35 mouse cellular contexts compared by ENCODE assay signal in the genomic region with DNA sequence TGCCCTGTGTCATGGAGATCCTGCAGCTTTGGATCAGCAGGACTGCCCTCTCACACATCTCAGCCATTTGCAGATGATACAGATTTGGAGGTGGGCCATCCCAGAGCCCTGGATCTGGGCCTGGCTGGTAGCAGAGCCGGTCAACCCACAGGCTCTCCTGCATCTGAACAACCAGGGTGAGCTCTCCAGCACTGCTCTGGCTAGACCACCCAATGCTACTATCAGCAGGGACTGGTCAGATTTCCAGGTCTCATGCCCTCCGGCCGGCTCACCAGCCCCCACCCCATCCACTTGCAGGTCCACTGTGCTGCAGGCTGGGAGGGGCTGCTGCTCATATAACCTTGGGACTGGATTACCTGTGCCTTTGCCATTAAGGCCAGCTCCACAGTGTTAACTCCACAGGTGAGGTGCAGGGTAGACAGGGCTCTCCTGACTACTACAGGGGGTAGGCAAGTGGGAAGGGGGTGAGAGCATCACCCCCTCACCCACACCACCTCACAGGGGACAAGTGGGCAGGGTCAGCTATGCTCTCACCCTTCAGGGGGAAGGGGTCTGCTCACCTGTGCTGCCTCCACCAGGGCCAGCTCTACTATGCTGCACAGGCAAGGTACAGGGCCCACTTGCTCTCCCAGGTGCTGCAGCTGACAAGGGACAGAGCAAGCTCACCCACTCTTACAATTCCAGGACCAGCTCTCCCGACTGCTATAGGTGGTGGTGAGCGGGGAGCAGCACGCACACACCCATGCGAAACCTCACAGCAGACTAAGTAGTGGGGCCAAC.
DNase-seq lines count a peak whose midpoint lies in the region; ATAC-seq lines count a peak whose summit lies in the region.
"Had no signal": no experiment of that assay in that cellular context is flagged by ENCODE, and none has a peak within 500 bp of the region (broad histone marks: within the 10 kb centered on the region; RNA-seq: fewer than 3 reads in every experiment).

No protein-coding gene starts in this region.

- no peak overlapping the region for H3K4me2 ChIP-seq in hindbrain, embryonic 12.5 days (replicated peaks)
- H3K4me2 ChIP-seq in hindbrain, embryonic 14.5 days (replicated peaks) = no peak overlapping the region
- no peak overlapping the region for H3K4me2 ChIP-seq in limb, embryonic 11.5 days (ENCODE audit: low read depth, severe bottlenecking)
- no peak overlapping the region for H3K4me2 ChIP-seq in stomach, embryonic 15.5 days
- H3K4me2 ChIP-seq: embryonic facial prominence, embryonic 15.5 days; forebrain, embryonic 12.5 days; heart, embryonic 12.5 days; hindbrain, embryonic 15.5 days; neural tube, embryonic 15.5 days had no signal

- H3K9me3 ChIP-seq in hindbrain, embryonic 12.5 days (replicated peaks) = 0 out of 2 replicates have a peak, but pooled peaks cover 5% of the 10 kb centered on the region
- no peaks in the 10 kb centered on the region for H3K9me3 ChIP-seq in hindbrain, embryonic 14.5 days (ENCODE audit: control insufficient read depth, low read length)
- H3K9me3 ChIP-seq in limb, embryonic 11.5 days (ENCODE audit: control insufficient read depth, low read length) = no peaks in the 10 kb centered on the region
- H3K9me3 ChIP-seq in limb, embryonic 10.5 days (replicated peaks) = no peaks in the 10 kb centered on the region
- H3K9me3 ChIP-seq in stomach, embryonic 15.5 days = no peaks in the 10 kb centered on the region
- H3K9me3 ChIP-seq: embryonic facial prominence, embryonic 15.5 days; forebrain, embryonic 12.5 days; hindbrain, embryonic 15.5 days; neural tube, embryonic 15.5 days had no signal

- no peak overlapping the region for H3K9ac ChIP-seq in hindbrain, embryonic 12.5 days
- no peak overlapping the region for H3K9ac ChIP-seq in hindbrain, embryonic 14.5 days
- no peak overlapping the region for H3K9ac ChIP-seq in limb, embryonic 11.5 days (ENCODE audit: low read length)
- no peak overlapping the region for H3K9ac ChIP-seq in stomach, embryonic 15.5 days
- H3K9ac ChIP-seq: embryonic facial prominence, embryonic 15.5 days; forebrain, embryonic 12.5 days; heart, embryonic 12.5 days; hindbrain, embryonic 15.5 days; liver, embryonic 14.5 days; neural tube, embryonic 15.5 days had no signal

- 0 out of 2 replicates have a peak, but pooled peaks have one; percentile 40 for ATAC-seq in hindbrain, embryonic 12.5 days (ENCODE audit: low FRiP score)
- no peak for ATAC-seq in hindbrain, embryonic 14.5 days (ENCODE audit: low FRiP score)
- peak; percentile 57; the same call in 1 of the 2 replicates for ATAC-seq in limb, embryonic 11.5 days (ENCODE audit: insufficient number of reproducible peaks, low FRiP score, low TSS enrichment, low read depth)
- ATAC-seq in stomach, embryonic 15.5 days (ENCODE audit: insufficient read depth, low FRiP score, low read depth) = 0 out of 2 replicates have a peak, but pooled peaks have one; percentile 18
- ATAC-seq: activated CD4-positive, CD25-positive, alpha-beta regulatory T cell, adult 4 months had no signal

- peak; percentile 3 to 5 for DNase-seq in cerebellum, postnatal 10 days
- no peak for DNase-seq in cerebellum, postnatal 25 days
- DNase-seq in hindbrain, embryonic 14.5 days (ENCODE audit: low spot score) = no peak
- no peak for DNase-seq in limb, embryonic 11.5 days (ENCODE audit: low spot score)
- no peak for DNase-seq in limb, embryonic 10.5 days (ENCODE audit: low spot score)
- DNase-seq in urinary bladder, adult 2 months (ENCODE audit: low spot score) = no peak
- DNase-seq: adrenal gland, adult 2 months; cerebellum, adult 2 months; cerebellum, postnatal 36 days; gastrocnemius, postnatal 10 days; heart, adult 2 months; heart, postnatal 36 days; kidney, adult 18-20 months; kidney, postnatal 14 days; liver; lung, adult 2 months; lung, postnatal 10 days; midbrain, embryonic 14.5 days; retina, postnatal 1 day; right cerebral cortex, postnatal 14 days; thymus, adult 18-20 months; thymus, postnatal 25 days had no signal

- H3K36me3 ChIP-seq in hindbrain, embryonic 12.5 days = no peaks in the 10 kb centered on the region
- no peaks in the 10 kb centered on the region for H3K36me3 ChIP-seq in hindbrain, embryonic 14.5 days (replicated peaks; ENCODE audit: control insufficient read depth, insufficient read depth)
- no peaks in the 10 kb centered on the region for H3K36me3 ChIP-seq in limb, embryonic 11.5 days (ENCODE audit: control insufficient read depth, insufficient read depth, low read length)
- no peaks in the 10 kb centered on the region for H3K36me3 ChIP-seq in limb, embryonic 10.5 days
- H3K36me3 ChIP-seq in stomach, embryonic 15.5 days = no peaks in the 10 kb centered on the region
- H3K36me3 ChIP-seq: embryonic facial prominence, embryonic 15.5 days; forebrain, embryonic 12.5 days; heart, embryonic 12.5 days; hindbrain, embryonic 15.5 days; neural tube, embryonic 15.5 days had no signal

- 91% methylated on average over 7 of the region's 7 CpGs for whole genome bisulfite sequencing in hindbrain, embryonic 12.5 days
- WGBS in hindbrain, embryonic 14.5 days = 96% methylated on average over 7 of the region's 7 CpGs
- 94% methylated on average over 7 of the region's 7 CpGs for WGBS in limb, embryonic 11.5 days
- WGBS in limb, embryonic 10.5 days = 91% methylated on average over 7 of the region's 7 CpGs
- 86% methylated on average over 7 of the region's 7 CpGs for WGBS in stomach, embryonic 15.5 days

- H3K4me1 ChIP-seq in hindbrain, embryonic 12.5 days = no peaks in the 10 kb centered on the region
- H3K4me1 ChIP-seq in hindbrain, embryonic 14.5 days (replicated peaks; ENCODE audit: control insufficient read depth, insufficient read depth, low read length) = no peaks in the 10 kb centered on the region
- H3K4me1 ChIP-seq in limb, embryonic 11.5 days (ENCODE audit: control insufficient read depth, insufficient read depth, low read length) = no peaks in the 10 kb centered on the region
- no peaks in the 10 kb centered on the region for H3K4me1 ChIP-seq in limb, embryonic 10.5 days
- no peaks in the 10 kb centered on the region for H3K4me1 ChIP-seq in stomach, embryonic 15.5 days
- H3K4me1 ChIP-seq: embryonic facial prominence, embryonic 15.5 days; forebrain, embryonic 12.5 days; heart, embryonic 12.5 days; hindbrain, embryonic 15.5 days; neural tube, embryonic 15.5 days had no signal

- no peak overlapping the region for H3K4me3 ChIP-seq in hindbrain, embryonic 12.5 days
- no peak overlapping the region for H3K4me3 ChIP-seq in hindbrain, embryonic 14.5 days (replicated peaks; ENCODE audit: low read length)
- no peak overlapping the region for H3K4me3 ChIP-seq in limb, embryonic 11.5 days (ENCODE audit: low read depth, low read length)
- no peak overlapping the region for H3K4me3 ChIP-seq in limb, embryonic 10.5 days
- H3K4me3 ChIP-seq in stomach, embryonic 15.5 days (replicated peaks) = no peak overlapping the region
- H3K4me3 ChIP-seq: embryonic facial prominence, embryonic 15.5 days; forebrain, embryonic 12.5 days; heart, adult 2 months; heart, embryonic 12.5 days; hindbrain, embryonic 15.5 days; layer of hippocampus, adult 2 months; left cerebral cortex, adult 2 months; neural tube, embryonic 15.5 days had no signal

- H3K27me3 ChIP-seq in hindbrain, embryonic 12.5 days = no peaks in the 10 kb centered on the region
- H3K27me3 ChIP-seq in hindbrain, embryonic 14.5 days (ENCODE audit: control insufficient read depth, insufficient read depth, low read length) = no peaks in the 10 kb centered on the region
- H3K27me3 ChIP-seq in limb, embryonic 11.5 days (ENCODE audit: control insufficient read depth, insufficient read depth, low read length) = no peaks in the 10 kb centered on the region
- no peaks in the 10 kb centered on the region for H3K27me3 ChIP-seq in limb, embryonic 10.5 days (ENCODE audit: low read depth, poor library complexity, severe bottlenecking)
- H3K27me3 ChIP-seq in stomach, embryonic 15.5 days (replicated peaks) = no peaks in the 10 kb centered on the region
- H3K27me3 ChIP-seq: CH12.LX; embryonic facial prominence, embryonic 15.5 days; forebrain, embryonic 12.5 days; heart, embryonic 12.5 days; hindbrain, embryonic 15.5 days; neural tube, embryonic 15.5 days had no signal

- H3K27ac ChIP-seq in hindbrain, embryonic 12.5 days = no peak overlapping the region
- H3K27ac ChIP-seq in hindbrain, embryonic 14.5 days = no peak overlapping the region
- no peak overlapping the region for H3K27ac ChIP-seq in limb, embryonic 11.5 days (replicated peaks; ENCODE audit: low read depth, low read length)
- H3K27ac ChIP-seq in limb, embryonic 10.5 days = no peak overlapping the region
- H3K27ac ChIP-seq in stomach, embryonic 15.5 days = no peak overlapping the region
- H3K27ac ChIP-seq: embryonic facial prominence, embryonic 15.5 days; forebrain, embryonic 12.5 days; heart, adult 2 months; hindbrain, embryonic 15.5 days; layer of hippocampus, adult 2 months; left cerebral cortex, adult 2 months; liver, embryonic 14.5 days; macrophage; neural tube, embryonic 15.5 days had no signal

Comparison
In these comparisons a context has a peak if more than half of its experiments do, and no peak if none do; other contexts are left out.
1. DNase-seq: peak in cerebellum, postnatal 10 days (2 of 2); none in cerebellum, postnatal 25 days (0 of 2), hindbrain, embryonic 14.5 days (single experiment), limb, embryonic 11.5 days (single experiment), limb, embryonic 10.5 days (single experiment) and urinary bladder, adult 2 months (single experiment).